Mouse (Mus musculus): ENCODE data around the gene Cplane1. TPM values are rescaled to one million over a fixed set of nuclear protein-coding genes. Genes with fewer than 3 reads are reported as not detected.
"Not testable (repeated sequence)": the region's sequence is repeated elsewhere in the genome, so short reads cannot be mapped to it uniquely, and the experiment has no call there.

Cplane1 gene
- 16.7 and 17.3 TPM in 2 replicates for polyA plus RNA-seq (2016; fragmentation: Nextera tagmentation; extraction: Ambion mirVana)

DNA sequence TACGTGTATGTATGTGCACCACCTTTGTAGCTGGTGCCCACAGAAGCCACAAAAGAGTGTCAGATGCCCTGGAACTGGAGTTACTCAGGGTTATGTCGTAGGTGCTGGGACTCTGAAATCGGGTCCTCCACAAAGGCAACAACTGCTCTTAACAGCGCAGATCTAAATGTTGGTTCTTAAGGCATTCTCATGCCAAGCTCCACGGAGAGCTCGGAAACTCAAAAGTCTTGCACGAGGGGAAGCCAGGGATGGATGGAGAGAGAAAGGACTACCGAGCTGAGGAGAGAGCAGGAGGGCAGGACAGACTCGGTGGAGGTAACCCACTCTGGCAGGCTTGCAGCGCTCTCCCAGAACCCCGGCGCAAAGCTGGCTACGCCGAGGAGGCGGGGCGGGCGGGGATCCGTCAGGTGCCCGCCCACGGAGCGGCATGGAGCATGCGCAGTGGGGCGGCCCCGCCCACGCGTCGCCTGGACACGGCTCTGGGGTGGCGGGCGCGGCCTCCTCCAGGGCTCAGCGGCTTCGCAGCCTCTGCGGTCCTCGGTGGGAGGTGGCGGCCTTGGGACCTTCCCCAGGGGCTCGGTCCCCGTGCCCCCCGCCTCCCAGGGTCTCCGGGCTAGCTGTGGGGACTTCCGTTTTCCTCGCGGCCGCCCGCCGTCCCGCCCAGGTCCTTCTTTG lies at the start of gene Cplane1:
TSS of gene Cplane1 (plus strand) at position 516 of the 675 bp plus-strand sequence.
- Histone ChIP-seq H3K4me2 (peak within 1 kb of the TSS; percentile 62), H3K27ac (peak within 1 kb of the TSS; percentile 85), H3K36me3 (replicated peaks) (peaks cover 16% of the 10 kb centered on the region), H3K9ac (peak within 1 kb of the TSS; percentile 97), H3K4me1 (peaks cover 10% of the 10 kb centered on the region), H3K4me3 (replicated peaks) (peak within 1 kb of the TSS; percentile 89), H3K9me3 (no peaks in the 10 kb centered on the region), H3K27me3 (no peaks in the 10 kb centered on the region)
- peak; percentile 100 for ATAC-seq (ENCODE audit: low FRiP score)
- WGBS, result under 1% methylated on average over 47 of the region's 47 CpGs

- no peak for ATAC-seq (ENCODE audit: low FRiP score)
- H3K27me3 ChIP-seq, result no peaks in the 10 kb centered on the region
- H3K9me3 ChIP-seq, result no peaks in the 10 kb centered on the region
- WGBS, result 74% methylated on average over 1 of the region's 1 CpGs
- H3K4me2 ChIP-seq, result no peak overlapping the region
- H3K4me1 ChIP-seq, result no peaks in the 10 kb centered on the region
- H3K4me3 ChIP-seq (replicated peaks), result no peak overlapping the region
- H3K9ac ChIP-seq, result no peak overlapping the region
- H3K27ac ChIP-seq, result no peak overlapping the region
- peaks cover 80% of the 10 kb centered on the region for H3K36me3 ChIP-seq (replicated peaks)
Observed at GRCm38 (mm10) chr15:8129281-8129680, 39.6 kb upstream of the Cplane1 start.

GRCm38 (mm10) chr15:8131268-8131667 lies 37.6 kb upstream of the Cplane1 start:
- no peaks in the 10 kb centered on the region for H3K4me1 ChIP-seq
- no peaks in the 10 kb centered on the region for H3K9me3 ChIP-seq
- WGBS, result 91% methylated on average over 3 of the region's 3 CpGs
- H3K36me3 ChIP-seq (replicated peaks), result peaks cover 93% of the 10 kb centered on the region
- no peak overlapping the region for H3K4me2 ChIP-seq
- H3K27me3 ChIP-seq, result no peaks in the 10 kb centered on the region
- H3K27ac ChIP-seq, result no peak overlapping the region
- no peak overlapping the region for H3K4me3 ChIP-seq (replicated peaks)
- no peak overlapping the region for H3K9ac ChIP-seq
- no peak for ATAC-seq (ENCODE audit: low FRiP score)

DNA sequence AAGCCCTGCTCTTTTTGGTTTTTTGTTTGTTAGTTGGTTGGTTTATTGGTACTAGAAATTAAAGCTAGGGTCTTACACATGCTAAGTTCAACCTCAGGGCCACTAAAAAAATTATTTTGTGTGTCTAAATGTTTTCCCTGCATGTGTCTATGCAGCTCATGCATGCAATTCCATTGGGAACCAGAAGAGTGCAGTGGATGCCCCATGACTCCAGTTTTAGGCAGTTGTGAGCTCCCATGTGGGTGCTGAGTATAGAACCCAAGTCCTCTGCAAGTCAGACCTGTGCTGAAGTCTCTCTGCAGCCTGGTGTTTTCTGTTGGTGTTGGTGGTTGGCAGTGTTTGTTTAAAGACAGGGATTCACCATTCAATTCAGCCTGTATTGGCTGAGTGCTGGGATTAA lies 37.1 kb upstream of the Cplane1 start:
- no peak overlapping the region for H3K9ac ChIP-seq
- no peak for ATAC-seq (ENCODE audit: low FRiP score)
- H3K4me2 ChIP-seq, result no peak overlapping the region
- no peak overlapping the region for H3K27ac ChIP-seq
- H3K4me1 ChIP-seq, result no peaks in the 10 kb centered on the region
- H3K4me3 ChIP-seq (replicated peaks), result no peak overlapping the region
- no peaks in the 10 kb centered on the region for H3K27me3 ChIP-seq
- no peaks in the 10 kb centered on the region for H3K9me3 ChIP-seq
- peaks cover 93% of the 10 kb centered on the region for H3K36me3 ChIP-seq (replicated peaks)

DNA sequence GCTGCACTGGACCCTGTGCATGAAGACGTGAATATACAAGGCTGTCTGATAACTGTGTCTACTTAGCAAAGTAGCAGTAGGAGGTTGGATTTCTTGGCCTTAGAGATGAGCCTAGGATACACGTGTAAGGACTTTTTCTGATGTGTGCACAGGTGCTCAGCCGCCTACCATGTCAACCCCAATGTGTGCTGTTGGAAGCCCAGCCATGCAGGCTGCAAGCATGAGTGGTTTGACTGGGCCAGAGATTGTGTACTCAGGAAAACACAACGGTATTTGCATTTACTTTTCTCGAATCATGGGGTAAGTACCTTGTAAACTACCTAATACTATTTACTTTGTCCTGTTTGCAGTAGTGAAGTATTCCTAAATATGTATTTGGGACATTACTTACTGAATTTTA lies 33.3 kb upstream of the Cplane1 start:
- no peak for ATAC-seq (ENCODE audit: low FRiP score)
- WGBS, result 93% methylated on average over 5 of the region's 5 CpGs
- Histone ChIP-seq H3K9ac (no peak overlapping the region), H3K9me3 (no peaks in the 10 kb centered on the region), H3K4me3 (replicated peaks) (no peak overlapping the region), H3K27me3 (no peaks in the 10 kb centered on the region), H3K4me2 (no peak overlapping the region), H3K36me3 (replicated peaks) (peaks cover 87% of the 10 kb centered on the region), H3K4me1 (no peaks in the 10 kb centered on the region), H3K27ac (no peak overlapping the region)

DNA sequence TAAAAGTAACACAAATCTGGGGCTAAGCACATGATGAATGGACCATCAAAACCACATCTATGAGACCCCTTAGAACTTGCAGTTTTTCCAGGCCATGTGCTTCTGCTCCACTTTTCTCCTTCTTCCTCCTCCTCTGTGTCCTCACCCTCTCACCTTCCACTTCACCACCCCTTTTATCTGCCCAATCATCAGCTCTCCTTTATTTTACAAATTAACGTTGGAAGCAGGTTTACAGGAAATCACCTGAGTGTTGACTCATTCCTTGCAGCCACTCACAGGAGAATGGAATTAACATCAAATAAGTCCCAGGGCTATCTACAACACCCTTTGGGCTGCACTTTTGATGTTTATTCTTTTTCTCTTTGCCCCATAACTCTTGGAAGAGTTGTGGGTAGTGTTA lies 7.1 kb upstream of the Cplane1 start:
- no peak overlapping the region for H3K27ac ChIP-seq
- H3K4me1 ChIP-seq, result no peaks in the 10 kb centered on the region
- peaks cover 45% of the 10 kb centered on the region for H3K36me3 ChIP-seq (replicated peaks)
- no peak overlapping the region for H3K9ac ChIP-seq
- H3K27me3 ChIP-seq, result no peaks in the 10 kb centered on the region
- WGBS, result 89% methylated on average over 1 of the region's 1 CpGs
- no peak overlapping the region for H3K4me2 ChIP-seq
- no peak for ATAC-seq (ENCODE audit: low FRiP score)
- no peak overlapping the region for H3K4me3 ChIP-seq (replicated peaks)
- no peaks in the 10 kb centered on the region for H3K9me3 ChIP-seq

- Histone ChIP-seq H3K27me3 (no peaks in the 10 kb centered on the region), H3K9me3 (no peaks in the 10 kb centered on the region), H3K9ac (peak overlapping the region; percentile 97), H3K4me3 (replicated peaks) (peak overlapping the region; percentile 89), H3K4me2 (peak overlapping the region; percentile 62), H3K4me1 (peaks cover 10% of the 10 kb centered on the region), H3K27ac (peak overlapping the region; percentile 85), H3K36me3 (replicated peaks) (peaks cover 20% of the 10 kb centered on the region)
- ATAC-seq (ENCODE audit: low FRiP score), result peak; percentile 86
- under 1% methylated on average over 25 of the region's 25 CpGs for WGBS
Observed at GRCm38 (mm10) chr15:8169266-8169746, 400 bp downstream of the Cplane1 start.

DNA sequence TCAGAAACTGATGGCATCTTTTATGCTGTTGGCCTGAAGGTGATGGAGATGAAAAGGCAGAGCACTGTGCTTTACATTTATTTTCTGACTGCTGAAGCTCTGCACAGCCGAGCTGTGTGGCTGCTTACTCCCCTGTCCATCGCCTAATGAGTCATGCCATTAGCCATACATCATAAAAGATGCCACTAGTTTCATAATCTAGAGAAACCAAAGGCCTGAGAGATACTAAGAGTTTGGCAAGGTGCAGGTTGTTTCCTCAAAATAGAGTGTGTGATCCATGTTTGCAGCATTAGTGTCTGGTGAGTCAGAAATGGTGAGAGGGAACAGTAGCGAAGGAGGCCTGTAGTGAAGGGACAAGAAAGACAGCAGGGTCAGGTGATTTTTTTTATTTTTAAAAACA lies 20.7 kb downstream of the Cplane1 start:
- H3K27me3 ChIP-seq, result no peaks in the 10 kb centered on the region
- no peak for ATAC-seq (ENCODE audit: low FRiP score)
- no peaks in the 10 kb centered on the region for H3K9me3 ChIP-seq
- no peak overlapping the region for H3K27ac ChIP-seq
- H3K4me2 ChIP-seq, result no peak overlapping the region
- H3K9ac ChIP-seq, result no peak overlapping the region
- H3K4me3 ChIP-seq (replicated peaks), result no peak overlapping the region
- WGBS, result 97% methylated on average over 3 of the region's 3 CpGs
- no peaks in the 10 kb centered on the region for H3K4me1 ChIP-seq
- H3K36me3 ChIP-seq (replicated peaks), result peaks cover 62% of the 10 kb centered on the region

DNA sequence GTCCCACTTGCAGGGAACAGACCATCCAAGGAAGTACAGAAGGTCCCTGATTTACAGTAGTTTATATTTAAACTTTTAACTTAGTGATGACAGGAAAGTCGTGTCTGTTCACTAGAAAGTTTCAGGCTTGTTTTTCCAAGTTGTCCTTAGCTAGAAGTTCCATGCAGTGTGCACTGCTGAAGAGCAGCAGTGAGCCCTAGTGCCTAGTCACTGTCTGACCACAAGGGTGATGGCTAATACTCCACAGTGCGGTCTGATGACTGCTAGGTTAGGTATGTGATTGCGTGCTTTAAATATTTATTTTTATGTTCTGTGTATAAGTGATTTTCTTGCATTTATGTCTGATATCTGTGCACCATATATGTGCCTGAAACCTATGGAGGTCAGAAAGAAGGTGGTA lies 21.5 kb downstream of the Cplane1 start:
- H3K4me1 ChIP-seq, result no peaks in the 10 kb centered on the region
- no peak overlapping the region for H3K4me3 ChIP-seq (replicated peaks)
- no peak overlapping the region for H3K4me2 ChIP-seq
- H3K27ac ChIP-seq, result no peak overlapping the region
- no peak for ATAC-seq (ENCODE audit: low FRiP score)
- H3K36me3 ChIP-seq (replicated peaks), result peaks cover 71% of the 10 kb centered on the region
- 98% methylated on average over 3 of the region's 3 CpGs for WGBS
- no peak overlapping the region for H3K9ac ChIP-seq
- H3K9me3 ChIP-seq, result no peaks in the 10 kb centered on the region
- H3K27me3 ChIP-seq, result no peaks in the 10 kb centered on the region

DNA sequence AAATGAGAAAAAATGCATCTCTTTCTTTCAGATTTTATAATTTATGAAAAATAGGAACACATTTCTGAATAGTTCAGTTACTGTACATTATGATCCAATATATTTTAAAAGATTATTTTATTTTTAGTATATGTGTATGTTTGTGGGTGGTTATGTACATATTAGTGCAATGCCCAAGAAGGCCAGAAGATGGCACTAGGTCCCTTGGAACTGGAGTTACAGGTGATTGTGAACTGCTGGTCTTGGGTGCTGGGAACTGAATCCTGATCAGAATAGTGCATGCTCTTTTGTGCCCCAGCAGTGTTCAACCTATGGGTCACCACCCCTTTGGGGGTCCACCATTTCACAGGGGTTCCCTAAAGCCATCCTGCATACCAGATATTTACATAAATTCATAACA lies 31.4 kb downstream of the Cplane1 start:
- Histone ChIP-seq H3K4me1 (no peaks in the 10 kb centered on the region), H3K9me3 (no peaks in the 10 kb centered on the region), H3K27ac (no peak overlapping the region), H3K36me3 (replicated peaks) (peaks cover 65% of the 10 kb centered on the region), H3K4me2 (no peak overlapping the region), H3K9ac (no peak overlapping the region), H3K27me3 (no peaks in the 10 kb centered on the region), H3K4me3 (replicated peaks) (no peak overlapping the region)
- ATAC-seq (ENCODE audit: low FRiP score), result no peak

- WGBS, result 90% methylated on average over 6 of the region's 6 CpGs
- Histone ChIP-seq H3K36me3 (replicated peaks) (peaks cover 61% of the 10 kb centered on the region), H3K4me1 (no peaks in the 10 kb centered on the region), H3K9ac (no peak overlapping the region), H3K27ac (no peak overlapping the region), H3K27me3 (no peaks in the 10 kb centered on the region), H3K9me3 (no peaks in the 10 kb centered on the region), H3K4me2 (no peak overlapping the region), H3K4me3 (replicated peaks) (no peak overlapping the region)
- no peak for ATAC-seq (ENCODE audit: low FRiP score)
Observed at GRCm38 (mm10) chr15:8208362-8208761, 39.5 kb downstream of the Cplane1 start.

GRCm38 (mm10) chr15:8214811-8215210 lies 45.9 kb downstream of the Cplane1 start:
- no peak overlapping the region for H3K27ac ChIP-seq
- H3K4me2 ChIP-seq, result no peak overlapping the region
- 94% methylated on average over 13 of the region's 13 CpGs for WGBS
- peaks cover 69% of the 10 kb centered on the region for H3K36me3 ChIP-seq (replicated peaks)
- no peak overlapping the region for H3K4me3 ChIP-seq (replicated peaks)
- H3K9ac ChIP-seq, result no peak overlapping the region
- H3K9me3 ChIP-seq, result no peaks in the 10 kb centered on the region
- no peaks in the 10 kb centered on the region for H3K27me3 ChIP-seq
- no peak for ATAC-seq (ENCODE audit: low FRiP score)
- H3K4me1 ChIP-seq, result no peaks in the 10 kb centered on the region

DNA sequence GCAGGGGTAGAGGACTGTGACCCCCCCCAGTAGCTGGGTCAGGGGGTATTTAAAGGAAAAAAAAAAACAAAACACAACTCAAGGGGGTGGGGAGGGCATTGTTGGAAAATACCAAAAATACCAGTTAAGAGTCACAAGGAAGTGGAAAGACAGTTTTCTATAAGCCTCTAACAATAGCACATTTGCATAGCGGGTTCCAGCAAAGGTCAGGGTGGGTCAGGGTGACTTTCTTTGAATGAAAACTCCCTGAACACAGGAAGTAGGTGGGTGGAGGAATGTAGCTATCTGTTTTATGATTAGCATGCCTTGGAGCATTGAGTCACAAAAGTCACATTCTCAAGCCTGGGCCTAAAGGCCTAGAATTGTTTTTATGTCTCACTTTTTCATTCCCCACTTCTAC lies 65.3 kb downstream of the Cplane1 start:
- ATAC-seq (ENCODE audit: low FRiP score); H3K4me1 ChIP-seq; H3K9ac ChIP-seq; H3K27ac ChIP-seq; H3K9me3 ChIP-seq; H3K27me3 ChIP-seq; H3K4me3 ChIP-seq (replicated peaks); H3K4me2 ChIP-seq: not testable (repeated sequence)
- H3K36me3 ChIP-seq (replicated peaks), result peaks cover 85% of the 10 kb centered on the region
- WGBS, result 92% methylated on average over 1 of the region's 1 CpGs

Measured in forebrain, embryonic 12.5 days (tissue).